Mouse (Mus musculus) MEL (cell line): ENCODE measurements around the gene Zfand2b. TPM values are rescaled to one million over a fixed set of nuclear protein-coding genes. Genes with fewer than 3 reads are reported as not detected.

Experiments used
- DNase-seq: peaks from one replicate; pipeline ENCODE4 v3.0.0; 2011; ENCODE audit warnings: low read depth, low spot score
- H3K27ac ChIP-seq: 2 replicates; pipeline ENCODE4 v1.5.1; 2012; ENCODE audit warnings: low read depth, mild to moderate bottlenecking, control low read depth, low read length, moderate library complexity; ENCODE audit not compliant: control insufficient read depth
- H3K27me3 ChIP-seq, 2 experiments: fragments of 150-350 bp in 1 of 2; sonication (generic) in 1 of 2; 2 replicates each; pipeline ENCODE4 v1.6.1; 2012; ENCODE audit warnings: low read length in 2 of 2, mild to moderate bottlenecking in 2 of 2, improper control_type of control experiment in 1 of 2, moderate library complexity in 1 of 2; ENCODE audit not compliant: insufficient read depth in 2 of 2, control insufficient read depth in 1 of 2
- H3K36me3 ChIP-seq, 2 experiments: 2 replicates each; pipeline ENCODE4 v1.6.1; 2012 to 2014; ENCODE audit warnings: low read length in 2 of 2, improper control_type of control experiment in 1 of 2, inconsistent platforms in 1 of 2, mild to moderate bottlenecking in 1 of 2; ENCODE audit not compliant: insufficient read depth in 2 of 2, control insufficient read depth in 1 of 2
- H3K4me1 ChIP-seq, 2 experiments: fragments of 150-350 bp in 1 of 2; sonication (generic) in 1 of 2; 2 replicates each; pipeline ENCODE4 v1.6.1; 2012; ENCODE audit warnings: low read length in 2 of 2, improper control_type of control experiment in 1 of 2, mild to moderate bottlenecking in 1 of 2; ENCODE audit not compliant: insufficient read depth in 2 of 2, control insufficient read depth in 1 of 2
- H3K4me3 ChIP-seq, 2 experiments: fragments of 150-350 bp in 1 of 2; sonication (generic) in 1 of 2; 2 replicates each; pipeline ENCODE4 v1.5.1; 2012; ENCODE audit warnings: low read depth in 2 of 2, low read length in 2 of 2, mild to moderate bottlenecking in 2 of 2, moderate library complexity in 2 of 2, control low read depth in 1 of 2, improper control_type of control experiment in 1 of 2; ENCODE audit not compliant: control insufficient read depth in 1 of 2, insufficient read depth in 1 of 2
- H3K79me2 ChIP-seq: 2 replicates; pipeline ENCODE4 v1.6.1; 2012; ENCODE audit warnings: mild to moderate bottlenecking, low read length, moderate library complexity; ENCODE audit not compliant: control insufficient read depth, poor library complexity, insufficient read depth
- H3K9ac ChIP-seq: 2 replicates; pipeline ENCODE4 v1.6.1; 2012; ENCODE audit warnings: low read depth, mild to moderate bottlenecking, control low read depth, low read length, moderate library complexity; ENCODE audit not compliant: control insufficient read depth, poor library complexity, severe bottlenecking
- H3K9me3 ChIP-seq: fragments of 150-350 bp; sonication (generic); replicated peaks from 2 replicates; pipeline ENCODE4 v1.6.1; 2012; ENCODE audit warnings: mild to moderate bottlenecking, low read length, improper control_type of control experiment, moderate library complexity; ENCODE audit not compliant: insufficient read depth
- BHLHE40 ChIP-seq: IDR thresholded peaks from 2 replicates; pipeline ENCODE4 v1.6.1; 2012; ENCODE audit warnings: low read depth, mild to moderate bottlenecking, inconsistent platforms, low read length, improper control_type of control experiment, borderline replicate concordance
- CHD2 ChIP-seq: IDR thresholded peaks from 2 replicates; pipeline ENCODE4 v1.6.1; 2011; ENCODE audit warnings: low read length, improper control_type of control experiment
- EP300 ChIP-seq, 2 experiments: IDR thresholded peaks; 2 replicates each; pipeline ENCODE4 v1.6.1; 2011; ENCODE audit warnings: improper control_type of control experiment in 2 of 2, low read length in 2 of 2, low read depth in 1 of 2, mild to moderate bottlenecking in 1 of 2
- ETS1 ChIP-seq: IDR thresholded peaks from 2 replicates; pipeline ENCODE4 v1.6.1; 2012; ENCODE audit warnings: low read depth, mild to moderate bottlenecking, inconsistent platforms, low read length, improper control_type of control experiment, moderate library complexity
- MYB ChIP-seq: IDR thresholded peaks from 2 replicates; pipeline ENCODE4 v1.6.1; 2011; ENCODE audit warnings: mild to moderate bottlenecking, low read depth, low read length, improper control_type of control experiment
- NELFE ChIP-seq: IDR thresholded peaks from 2 replicates; pipeline ENCODE4 v1.6.1; 2011; ENCODE audit warnings: low read depth, low read length, improper control_type of control experiment
- NRF1 ChIP-seq: IDR thresholded peaks from 2 replicates; pipeline ENCODE4 v1.6.1; 2014; ENCODE audit warnings: low read depth, mild to moderate bottlenecking, inconsistent platforms, low read length, improper control_type of control experiment, moderate library complexity; ENCODE audit not compliant: poor library complexity, insufficient read depth, severe bottlenecking
- POLR2A ChIP-seq, 2 experiments: IDR thresholded peaks; 2 replicates each; pipeline ENCODE4 v1.6.1; 2011 to 2012; ENCODE audit warnings: low read length in 2 of 2, mild to moderate bottlenecking in 2 of 2, control low read depth in 1 of 2, improper control_type of control experiment in 1 of 2, low read depth in 1 of 2, moderate library complexity in 1 of 2; ENCODE audit not compliant: control insufficient read depth in 1 of 2, insufficient read depth in 1 of 2, poor library complexity in 1 of 2
- POLR2AphosphoS2 ChIP-seq: IDR thresholded peaks from 2 replicates; pipeline ENCODE4 v1.6.1; 2011; ENCODE audit warnings: low read length, improper control_type of control experiment
- RAD21 ChIP-seq: IDR thresholded peaks from 2 replicates; pipeline ENCODE4 v1.6.1; 2011; ENCODE audit warnings: mild to moderate bottlenecking, low read depth, low read length, improper control_type of control experiment
- RCOR1 ChIP-seq: IDR thresholded peaks from 2 replicates; pipeline ENCODE4 v1.6.1; 2012; ENCODE audit warnings: low read depth, mild to moderate bottlenecking, inconsistent platforms, low read length, improper control_type of control experiment
- SIN3A ChIP-seq: IDR thresholded peaks from 2 replicates; pipeline ENCODE4 v1.6.1; 2012; ENCODE audit warnings: low read length, improper control_type of control experiment, inconsistent platforms
- TBP ChIP-seq: IDR thresholded peaks from 2 replicates; pipeline ENCODE4 v1.8.0; 2011; ENCODE audit warnings: low read depth, low read length, improper control_type of control experiment
- TCF12 ChIP-seq: IDR thresholded peaks from 2 replicates; pipeline ENCODE4 v1.6.1; 2014; ENCODE audit warnings: low read depth, mild to moderate bottlenecking, inconsistent platforms, low read length, improper control_type of control experiment, moderate library complexity
- ZMIZ1 ChIP-seq: IDR thresholded peaks from 2 replicates; pipeline ENCODE4 v1.6.1; 2012; ENCODE audit warnings: low read depth, mild to moderate bottlenecking, inconsistent platforms, low read length, improper control_type of control experiment, moderate library complexity
- polyA plus RNA-seq, 2 experiments: library from polyadenylated mRNA; stranded (reverse) in 1 of 2; unstranded in 1 of 2; fragments of >175 nt in 1 of 2; fragments of >200 nt in 1 of 2; gene quantifications; 2 replicates each; pipeline versions ENCODE4 v1.2.1 to v1.2.4; 2012; ENCODE audit warnings: low replicate concordance in 2 of 2, low read depth in 1 of 2; ENCODE audit not compliant: insufficient read length in 2 of 2, insufficient read depth in 1 of 2, missing spikeins in 1 of 2
- total RNA-seq: library from RNA; depleted of rRNA; stranded (reverse); fragments of 300-350 nt; gene quantifications from 2 replicates; pipeline ENCODE4 v1.2.3, GENCODE M21; 2012

Gene Zfand2b
- total and polyA plus RNA-seq, 3 experiments = 15.0 to 18.3 TPM; not detected in 1

- Histone ChIP-seq H3K36me3 (peaks cover 15 to 59% of the 10 kb centered on the region in 2 experiments), H3K9ac (peak overlapping the region; percentile 22)
Measured at GRCm38 (mm10) chr1:75213096-75213495, 44.6 kb downstream of the Zfand2b start.

GRCm38 (mm10) chr1:75214442-75214841, 46.0 kb downstream of the Zfand2b start:
- TF ChIP-seq EP300 (IDR thresholded peaks at IDR 0.05; ENCODE audit: low read depth in 1 of 2, low read length in 2 of 2) = no peak
- TF ChIP-seq NRF1 = no peak
- no peak for TF ChIP-seq RAD21
- 0 out of 2 replicates have a peak, but pooled peaks have one; percentile 10 for TF ChIP-seq CHD2
- TF ChIP-seq ZMIZ1 = peak; percentile 72
- no peak for TF ChIP-seq TCF12
- TF ChIP-seq POLR2AphosphoS2 = peak; percentile 16; the same call in 1 of the 2 replicates
- TF ChIP-seq, all 39 proteins: peak for 3
- H3K27me3 ChIP-seq = no peaks in the 10 kb centered on the region
- H3K36me3 ChIP-seq = peaks cover 15 to 56% of the 10 kb centered on the region in 2 experiments
- H3K9ac ChIP-seq = no peak overlapping the region
- no peak overlapping the region for H3K4me3 ChIP-seq
- H3K9me3 ChIP-seq = no peaks in the 10 kb centered on the region
- H3K4me1 ChIP-seq = peaks cover 6 to 55% of the 10 kb centered on the region in 2 experiments; a peak in 3 of 4 replicates
- no peak for DNase-seq
- H3K27ac ChIP-seq = peak overlapping the region; percentile 11
- peaks cover 74% of the 10 kb centered on the region for H3K79me2 ChIP-seq

More at GRCm38 (mm10) chr1:75213096-75213495, 44.6 kb downstream of the Zfand2b start:
- TF ChIP-seq BHLHE40 (no peak), RCOR1 (peak; percentile 61), SIN3A (peak; percentile 43; the same call in 1 of the 2 replicates), ETS1 (no peak), ZMIZ1 (peak; percentile 35; the same call in 1 of the 2 replicates), MYB (peak; percentile 57), EP300 (IDR thresholded peaks at IDR 0.05; ENCODE audit: low read depth in 1 of 2, low read length in 2 of 2) (peak in 1 of 2 experiments; percentile 78; a peak in 3 of 4 replicates), NELFE (0 out of 2 replicates have a peak, but pooled peaks have one; percentile 8)
- peak overlapping the region in 1 of 2 experiments; percentile 5; a peak in 1 of 4 replicates for H3K4me3 ChIP-seq
- no peaks in the 10 kb centered on the region for H3K9me3 ChIP-seq
- H3K79me2 ChIP-seq = peaks cover 76% of the 10 kb centered on the region
- H3K4me1 ChIP-seq = peaks cover 6 to 54% of the 10 kb centered on the region in 2 experiments; a peak in 3 of 4 replicates
- peak overlapping the region; percentile 73 for H3K27ac ChIP-seq
- H3K27me3 ChIP-seq = no peaks in the 10 kb centered on the region
- peak; percentile 80 for DNase-seq

- H3K4me1 ChIP-seq = peaks cover 6 to 55% of the 10 kb centered on the region in 2 experiments; a peak in 3 of 4 replicates
- TF ChIP-seq POLR2AphosphoS2 (0 out of 2 replicates have a peak, but pooled peaks have one; percentile 8), TBP (no peak), POLR2A (IDR thresholded peaks at IDR 0.05; ENCODE audit: control insufficient read depth in 1 of 2, insufficient read depth in 1 of 2, low read depth in 1 of 2, low read length in 2 of 2, poor library complexity in 1 of 2) (0 out of 4 replicates have a peak, but pooled peaks of 1 of the 2 experiments have one; percentile 13)
- TF ChIP-seq, all 39 proteins: peak for 2
- Histone ChIP-seq H3K36me3 (peaks cover 15 to 53% of the 10 kb centered on the region in 2 experiments), H3K9ac (no peak overlapping the region), H3K27me3 (no peaks in the 10 kb centered on the region), H3K4me3 (no peak overlapping the region), H3K27ac (peak overlapping the region; percentile 11), H3K9me3 (no peaks in the 10 kb centered on the region), H3K79me2 (peaks cover 73% of the 10 kb centered on the region)
- DNase-seq = peak; percentile 27
Measured at GRCm38 (mm10) chr1:75214886-75215285, 46.4 kb downstream of the Zfand2b start.
